Mouse (Mus musculus) stomach, postnatal 0 days (tissue): ENCODE measurements at regions not wholly inside any gene's neighbourhood (a gene's known extent, or its start where the extent isn't known, plus 50 kb on each side); places are given as distances from the start of the nearest gene placed in this dataset. TPM values are rescaled to one million over a fixed set of nuclear protein-coding genes. Genes with fewer than 3 reads are reported as not detected.
A peak's percentile ranks its signal among the peaks of the same experiment; 100 is the strongest.

Source experiments
- ATAC-seq: fragments of 200-750 bp; cut with Nextera tagmentation; 2 replicates; pipeline ENCODE4 v1.8.0; 2017; ENCODE audit not compliant: low FRiP score, low TSS enrichment
- DNase-seq: peaks from one replicate; pipeline ENCODE4 v3.0.0-alpha.2; 2016; ENCODE audit warnings: low spot score
- H3K27ac ChIP-seq: fragments of 300-500 bp; sonication (generic); replicated peaks from 2 replicates; pipeline ENCODE4 v1.5.1; 2014; ENCODE audit warnings: mild to moderate bottlenecking, control low read depth
- H3K27me3 ChIP-seq: fragments of 300-500 bp; sonication (generic); 2 replicates; pipeline ENCODE4 v1.6.1; 2014; ENCODE audit warnings: low read length; ENCODE audit not compliant: control insufficient read depth, insufficient read depth
- H3K36me3 ChIP-seq: fragments of 300-500 bp; sonication (generic); 2 replicates; pipeline ENCODE4 v1.6.1; 2014; ENCODE audit warnings: low read length, mixed read lengths; ENCODE audit not compliant: control insufficient read depth, insufficient read depth
- H3K4me1 ChIP-seq: fragments of 300-500 bp; sonication (generic); replicated peaks from 2 replicates; pipeline ENCODE4 v1.6.1; 2014; ENCODE audit warnings: antibody characterized with exemption; ENCODE audit not compliant: control insufficient read depth, insufficient read depth
- H3K4me2 ChIP-seq: fragments of 300-500 bp; sonication (generic); replicated peaks from 2 replicates; pipeline ENCODE4 v1.6.1; 2014; ENCODE audit warnings: low read depth, mild to moderate bottlenecking, control low read depth, moderate library complexity
- H3K4me3 ChIP-seq: fragments of 300-500 bp; sonication (generic); 2 replicates; pipeline ENCODE4 v1.5.1; 2014; ENCODE audit warnings: low read depth, low read length, control low read depth
- H3K9ac ChIP-seq: fragments of 300-500 bp; sonication (generic); 2 replicates; pipeline ENCODE4 v1.6.1; 2014; ENCODE audit warnings: mild to moderate bottlenecking, low read length, control low read depth, mixed read lengths
- H3K9me3 ChIP-seq: fragments of 300-500 bp; sonication (generic); 2 replicates; pipeline ENCODE4 v1.6.1; 2016; ENCODE audit warnings: low read length; ENCODE audit not compliant: control insufficient read depth
- CTCF ChIP-seq: IDR thresholded peaks from 2 replicates; pipeline ENCODE4 v1.5.1; 2016; ENCODE audit warnings: antibody characterized with exemption, low read depth, mild to moderate bottlenecking, moderate library complexity
- EP300 ChIP-seq: optimal IDR thresholded peaks from 2 replicates; pipeline ENCODE3; 2016; ENCODE audit warnings: antibody characterized with exemption
- WGBS: fragments of 180-500 bp; shearing (Covaris S2); extraction: QIAGEN DNeasy Blood & Tissue Kit; methylation state at CpG from one replicate; pipeline ENCODE4 v1.1.7; 2014; 5-methylcytosine and 5-hydroxymethylcytosine counted together
- microRNA-seq: library from miRNA; unstranded; fragments of <30 nt; microRNA quantifications from one replicate; pipeline ENCODE4, GENCODE M21; 2016

- no peaks in the 10 kb centered on the region for H3K36me3 ChIP-seq
- 43% methylated on average over 2 of the region's 2 CpGs for WGBS
- ATAC-seq: no peak
Measured at GRCm38 (mm10) chr1:195312426-195312825, 135.9 kb upstream of the Cr2 start.

DNA sequence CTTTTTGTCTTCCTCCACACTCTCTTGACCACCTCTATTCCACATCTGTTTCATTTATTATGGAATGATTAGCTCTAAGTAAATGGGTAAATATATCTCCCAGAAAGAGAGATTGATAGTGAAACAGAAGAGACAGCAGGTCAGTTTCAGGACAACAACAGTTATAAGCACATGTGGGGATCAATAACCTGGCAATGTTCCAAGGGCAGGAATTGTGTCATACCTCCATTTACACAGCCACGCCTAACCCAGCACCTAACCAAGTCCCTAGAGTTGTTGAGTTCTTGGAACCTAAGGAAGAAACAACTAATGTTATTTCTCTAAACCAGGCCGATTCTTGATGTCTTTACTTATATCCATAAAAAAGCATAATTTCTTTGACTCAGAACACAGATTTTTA, 108.6 kb upstream of the Cr2 start:
- Histone ChIP-seq H3K9ac (no peak overlapping the region), H3K4me1 (no peaks in the 10 kb centered on the region), H3K27me3 (no peaks in the 10 kb centered on the region), H3K4me2 (no peak overlapping the region), H3K4me3 (no peak overlapping the region), H3K36me3 (no peaks in the 10 kb centered on the region), H3K9me3 (no peaks in the 10 kb centered on the region), H3K27ac (no peak overlapping the region)
- no peak for DNase-seq
- no peak for ATAC-seq
- TF ChIP-seq EP300: no peak
- no peak for TF ChIP-seq CTCF
- WGBS: 73% methylated on average over 2 of the region's 2 CpGs

More at GRCm38 (mm10) chr1:195312426-195312825, 135.9 kb upstream of the Cr2 start:
- no peak for DNase-seq
- Histone ChIP-seq H3K4me2 (no peak overlapping the region), H3K4me3 (no peak overlapping the region), H3K4me1 (no peaks in the 10 kb centered on the region), H3K9me3 (no peaks in the 10 kb centered on the region), H3K9ac (no peak overlapping the region), H3K27me3 (no peaks in the 10 kb centered on the region), H3K27ac (no peak overlapping the region)
- TF ChIP-seq EP300 (no peak), CTCF (no peak)

DNA sequence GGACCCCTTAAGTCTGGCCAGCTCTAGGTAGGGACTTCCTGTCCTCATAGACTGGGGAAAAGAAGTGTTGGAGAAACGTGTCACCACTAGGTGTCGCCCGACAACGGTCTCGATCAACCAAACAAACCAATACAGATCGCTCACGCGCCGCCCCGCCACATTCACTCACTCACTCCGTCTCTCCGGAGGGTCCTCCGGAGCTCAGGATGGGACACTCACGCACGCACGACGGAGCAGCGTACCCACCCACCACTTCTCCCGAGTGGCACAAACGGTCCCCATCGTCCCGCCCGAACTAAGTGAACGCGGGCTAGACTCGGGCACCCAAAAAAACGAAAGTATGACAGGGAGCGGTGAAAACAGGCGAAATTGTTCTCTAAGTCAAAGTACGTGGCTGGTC, 65.0 kb upstream of the Cr2 start:
- ATAC-seq (no peak), DNase-seq (peak; percentile 100)
- Histone ChIP-seq H3K9ac (no peak overlapping the region), H3K36me3 (no peaks in the 10 kb centered on the region), H3K27ac (no peak overlapping the region), H3K4me1 (no peaks in the 10 kb centered on the region), H3K4me3 (no peak overlapping the region), H3K4me2 (no peak overlapping the region), H3K9me3 (no peaks in the 10 kb centered on the region), H3K27me3 (no peaks in the 10 kb centered on the region)
- 3% methylated on average over 30 of the region's 30 CpGs for WGBS
- TF ChIP-seq CTCF: no peak
- TF ChIP-seq EP300: no peak

DNA sequence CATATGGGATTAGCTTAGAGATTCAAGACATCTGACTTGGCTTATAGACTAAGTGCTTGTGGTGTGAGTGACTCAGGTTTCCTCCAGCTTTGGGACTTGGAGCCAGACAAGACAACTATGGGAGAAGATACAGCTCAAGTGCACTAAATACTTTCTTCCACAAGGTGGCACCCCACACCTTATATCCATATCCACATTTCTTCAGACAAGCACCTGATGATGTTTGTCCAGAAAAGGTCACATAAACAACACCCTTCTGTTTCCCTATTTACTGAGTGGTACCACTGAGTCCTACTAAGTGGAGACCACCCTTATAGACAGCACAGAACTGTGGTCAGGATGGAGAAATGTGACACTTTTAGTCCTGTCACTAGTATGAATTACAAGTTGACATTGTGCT, 56.1 kb upstream of the Cr2 start:
- TF ChIP-seq CTCF: peak; percentile 82
- no peak for TF ChIP-seq EP300
- peak; percentile 45; the same call in 1 of the 2 replicates for ATAC-seq

GRCm38 (mm10) chr1:195227007-195227406, 50.5 kb upstream of the Cr2 start:
- WGBS: 85% methylated on average over 2 of the region's 2 CpGs
- H3K27ac ChIP-seq: no peak overlapping the region
- H3K9me3 ChIP-seq: no peaks in the 10 kb centered on the region
- TF ChIP-seq CTCF: no peak
- TF ChIP-seq EP300: no peak
- no peaks in the 10 kb centered on the region for H3K36me3 ChIP-seq
- ATAC-seq (no peak), DNase-seq (no peak)
- no peak overlapping the region for H3K4me2 ChIP-seq
- no peak overlapping the region for H3K4me3 ChIP-seq
- H3K27me3 ChIP-seq: no peaks in the 10 kb centered on the region
- H3K9ac ChIP-seq: no peak overlapping the region
- no peaks in the 10 kb centered on the region for H3K4me1 ChIP-seq

More for the DNA sequence above, 56.1 kb upstream of the Cr2 start:
- H3K4me3 ChIP-seq: no peak overlapping the region
- no peaks in the 10 kb centered on the region for H3K27me3 ChIP-seq
- no peaks in the 10 kb centered on the region for H3K4me1 ChIP-seq
- H3K4me2 ChIP-seq: no peak overlapping the region
- H3K9me3 ChIP-seq: no peaks in the 10 kb centered on the region
- H3K9ac ChIP-seq: no peak overlapping the region
- peak; percentile 29 for DNase-seq
- no peak overlapping the region for H3K27ac ChIP-seq
- no peaks in the 10 kb centered on the region for H3K36me3 ChIP-seq

Small RNA genes in the stretch of these regions (microRNA-seq; reads per million reads assigned to microRNA genes)
- not detected for gene Gm24802
